Mouse (Mus musculus): ENCODE results near the gene Lmo2.

The Lmo2 gene

GRCm38 (mm10) chr2:103957649-103958546 lies at the start of gene Lmo2:
Gene Lmo2 (plus strand): TSS chr2:103957986.
- DNase-seq (ENCODE audit: low read depth, low spot score) = no peak

GRCm38 (mm10) chr2:103910601-103911000 lies 47.2 kb upstream of the Lmo2 start:
- DNase-seq (ENCODE audit: low read depth, low spot score) = no peak

GRCm38 (mm10) chr2:103912481-103913251 lies 45.1 kb upstream of the Lmo2 start:
- DNase-seq (ENCODE audit: low read depth, low spot score) = no peak

- no peak for DNase-seq (ENCODE audit: low read depth, low spot score)
These were observed 44.5 kb upstream of the Lmo2 start for GRCm38 (mm10) chr2:103913252-103913650.

- DNase-seq (ENCODE audit: low read depth, low spot score) = no peak
These were observed 41.7 kb upstream of the Lmo2 start for GRCm38 (mm10) chr2:103916069-103916468.

- DNase-seq (ENCODE audit: low read depth, low spot score) = no peak
These were observed 40.4 kb upstream of the Lmo2 start for GRCm38 (mm10) chr2:103917375-103917774.

- no peak for DNase-seq (ENCODE audit: low read depth, low spot score)
These were observed 39.4 kb upstream of the Lmo2 start for GRCm38 (mm10) chr2:103918375-103918774.

GRCm38 (mm10) chr2:103919488-103919887 lies 38.3 kb upstream of the Lmo2 start:
- no peak for DNase-seq (ENCODE audit: low read depth, low spot score)

- no peak for DNase-seq (ENCODE audit: low read depth, low spot score)
These were observed 31.1 kb upstream of the Lmo2 start for GRCm38 (mm10) chr2:103926586-103927113.

- DNase-seq (ENCODE audit: low read depth, low spot score) = no peak
These were observed 30.1 kb upstream of the Lmo2 start for GRCm38 (mm10) chr2:103927610-103928145.

GRCm38 (mm10) chr2:103930306-103931019 lies 27.3 kb upstream of the Lmo2 start:
- peak; percentile 23 for DNase-seq (ENCODE audit: low read depth, low spot score)

- DNase-seq (ENCODE audit: low read depth, low spot score) = no peak
These were observed 26.3 kb upstream of the Lmo2 start for GRCm38 (mm10) chr2:103931511-103931911.

GRCm38 (mm10) chr2:103932025-103932424 lies 25.8 kb upstream of the Lmo2 start:
- no peak for DNase-seq (ENCODE audit: low read depth, low spot score)

- no peak for DNase-seq (ENCODE audit: low read depth, low spot score)
These were observed 25.3 kb upstream of the Lmo2 start for GRCm38 (mm10) chr2:103932480-103932879.

GRCm38 (mm10) chr2:103934270-103934669 lies 23.5 kb upstream of the Lmo2 start:
- no peak for DNase-seq (ENCODE audit: low read depth, low spot score)

- no peak for DNase-seq (ENCODE audit: low read depth, low spot score)
These were observed 23.1 kb upstream of the Lmo2 start for GRCm38 (mm10) chr2:103934670-103935069.

- no peak for DNase-seq (ENCODE audit: low read depth, low spot score)
These were observed 21.9 kb upstream of the Lmo2 start for GRCm38 (mm10) chr2:103935691-103936435.

- no peak for DNase-seq (ENCODE audit: low read depth, low spot score)
These were observed 21.1 kb upstream of the Lmo2 start for GRCm38 (mm10) chr2:103936666-103937065.

- no peak for DNase-seq (ENCODE audit: low read depth, low spot score)
These were observed 20.1 kb upstream of the Lmo2 start for GRCm38 (mm10) chr2:103937670-103938069.

GRCm38 (mm10) chr2:103938573-103938972 lies 19.2 kb upstream of the Lmo2 start:
- DNase-seq (ENCODE audit: low read depth, low spot score) = no peak

- DNase-seq (ENCODE audit: low read depth, low spot score) = no peak
These were observed 18.8 kb upstream of the Lmo2 start for GRCm38 (mm10) chr2:103939003-103939402.
